Mouse (Mus musculus) embryonic facial prominence, embryonic 11.5 days (tissue): ENCODE results near the gene Spen. TPM values are rescaled to one million over a fixed set of nuclear protein-coding genes. Genes with fewer than 3 reads are reported as not detected.
"Not testable (repeated sequence)": the region's sequence is repeated elsewhere in the genome, so short reads cannot be mapped to it uniquely, and the experiment has no call there.

Source experiments
- ATAC-seq: fragments of 200-750 bp; cut with Nextera tagmentation; replicated peaks from 2 replicates; pipeline ENCODE4 v1.8.0; 2017; ENCODE audit warnings: low read depth; ENCODE audit not compliant: insufficient number of reproducible peaks, low FRiP score, low TSS enrichment
- DNase-seq: peaks from one replicate; pipeline ENCODE4 v3.0.0-alpha.2; 2015; ENCODE audit warnings: low spot score
- H3K27ac ChIP-seq: fragments of 300-500 bp; sonication (generic); replicated peaks from 2 replicates; pipeline ENCODE4 v1.5.1; 2014; ENCODE audit warnings: mild to moderate bottlenecking, low read depth, low read length, control low read depth
- H3K27me3 ChIP-seq: fragments of 300-500 bp; sonication (generic); 2 replicates; pipeline ENCODE4 v1.6.1; 2014; ENCODE audit warnings: mild to moderate bottlenecking, low read length, moderate library complexity, mixed read lengths; ENCODE audit not compliant: control insufficient read depth, insufficient read depth
- H3K36me3 ChIP-seq: fragments of 300-500 bp; sonication (generic); replicated peaks from 2 replicates; pipeline ENCODE4 v1.6.1; 2014; ENCODE audit warnings: low read depth, mild to moderate bottlenecking, low read length, moderate library complexity, mixed read lengths; ENCODE audit not compliant: control insufficient read depth, insufficient read depth
- H3K4me1 ChIP-seq: fragments of 300-500 bp; sonication (generic); 2 replicates; pipeline ENCODE4 v1.6.1; 2014; ENCODE audit warnings: low read length, mixed read lengths; ENCODE audit not compliant: control insufficient read depth, insufficient read depth
- H3K4me2 ChIP-seq: fragments of 300-500 bp; sonication (generic); 2 replicates; pipeline ENCODE4 v1.6.1; 2014; ENCODE audit warnings: low read depth, mild to moderate bottlenecking, control low read depth, low read length, moderate library complexity
- H3K4me3 ChIP-seq: fragments of 300-500 bp; sonication (generic); 2 replicates; pipeline ENCODE4 v1.5.1; 2014; ENCODE audit warnings: low read depth, low read length, control low read depth
- H3K9ac ChIP-seq: fragments of 300-500 bp; sonication (generic); replicated peaks from 2 replicates; pipeline ENCODE4 v1.6.1; 2014; ENCODE audit warnings: mild to moderate bottlenecking, control low read depth, low read length
- H3K9me3 ChIP-seq: fragments of 300-500 bp; sonication (generic); replicated peaks from 2 replicates; pipeline ENCODE4 v1.6.1; 2016; ENCODE audit warnings: mild to moderate bottlenecking, low read length, inconsistent platforms, mixed read lengths; ENCODE audit not compliant: control insufficient read depth
- WGBS: fragments of 180-500 bp; shearing (Covaris S2); extraction: QIAGEN DNeasy Blood & Tissue Kit; methylation state at CpG from one replicate; pipeline ENCODE4 v1.1.7; 2014; 5-methylcytosine and 5-hydroxymethylcytosine counted together
- polyA plus RNA-seq: library from polyadenylated mRNA; unstranded; fragments of >200 nt; fragmentation: Nextera tagmentation; extraction: Ambion mirVana; gene quantifications from 2 replicates; pipeline ENCODE4 v1.2.1, GENCODE M21; 2014

Gene Spen
- polyA plus RNA-seq, 1 experiment from 2014 or later: 11.0 TPM

DNA sequence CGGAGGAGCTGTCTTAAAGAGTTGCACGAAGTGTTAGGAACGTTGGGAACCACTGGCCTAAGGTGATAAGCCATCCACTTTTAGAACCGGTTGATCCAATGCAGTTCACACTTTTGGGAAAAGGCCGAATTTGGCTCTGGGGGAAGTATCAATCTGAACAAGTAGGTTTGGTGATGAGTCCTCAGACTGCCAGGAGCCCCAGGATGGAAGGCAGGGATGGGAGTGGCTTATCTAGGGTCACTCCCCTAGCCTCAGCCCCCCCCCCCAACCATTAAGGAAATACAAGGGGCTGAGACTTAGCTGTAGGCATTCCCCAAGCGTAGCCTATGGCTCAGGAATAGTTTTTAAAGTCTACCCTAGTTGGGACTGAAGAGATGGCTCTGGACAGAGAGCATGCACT lies 27.8 kb upstream of the Spen start:
- Histone ChIP-seq H3K36me3 (no peaks in the 10 kb centered on the region), H3K27ac (no peak overlapping the region), H3K9me3 (no peaks in the 10 kb centered on the region), H3K4me2 (no peak overlapping the region), H3K4me3 (no peak overlapping the region), H3K27me3 (no peaks in the 10 kb centered on the region), H3K9ac (no peak overlapping the region), H3K4me1 (no peaks in the 10 kb centered on the region)
- 89% methylated on average over 6 of the region's 6 CpGs for WGBS
- no peak for ATAC-seq
- no peak for DNase-seq

DNA sequence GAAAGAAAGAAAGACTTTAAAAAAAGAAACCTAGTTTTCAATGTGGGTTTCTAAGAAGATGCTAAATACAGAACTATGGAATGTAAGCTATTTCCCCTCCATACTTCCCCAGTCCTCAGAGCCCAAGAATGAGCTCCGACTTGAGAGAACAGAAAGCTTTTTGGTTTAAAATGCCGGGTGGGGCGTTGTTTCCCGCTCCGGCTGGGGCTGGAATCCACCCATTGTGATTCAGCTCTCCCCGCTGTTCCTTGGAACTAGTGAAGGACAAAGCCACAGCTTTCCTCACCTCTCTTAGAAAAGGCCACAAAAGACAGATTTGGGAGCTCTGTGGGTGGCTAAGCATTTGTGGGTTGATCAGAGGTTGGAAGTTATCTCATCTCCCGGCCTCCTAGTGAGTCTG lies 26.9 kb upstream of the Spen start:
- Histone ChIP-seq H3K27me3 (no peaks in the 10 kb centered on the region), H3K4me1 (no peaks in the 10 kb centered on the region), H3K9ac (no peak overlapping the region), H3K9me3 (no peaks in the 10 kb centered on the region), H3K4me2 (no peak overlapping the region), H3K4me3 (no peak overlapping the region), H3K36me3 (no peaks in the 10 kb centered on the region), H3K27ac (no peak overlapping the region)
- WGBS: 54% methylated on average over 7 of the region's 7 CpGs
- DNase-seq (peak; percentile 20), ATAC-seq (no peak)

DNA sequence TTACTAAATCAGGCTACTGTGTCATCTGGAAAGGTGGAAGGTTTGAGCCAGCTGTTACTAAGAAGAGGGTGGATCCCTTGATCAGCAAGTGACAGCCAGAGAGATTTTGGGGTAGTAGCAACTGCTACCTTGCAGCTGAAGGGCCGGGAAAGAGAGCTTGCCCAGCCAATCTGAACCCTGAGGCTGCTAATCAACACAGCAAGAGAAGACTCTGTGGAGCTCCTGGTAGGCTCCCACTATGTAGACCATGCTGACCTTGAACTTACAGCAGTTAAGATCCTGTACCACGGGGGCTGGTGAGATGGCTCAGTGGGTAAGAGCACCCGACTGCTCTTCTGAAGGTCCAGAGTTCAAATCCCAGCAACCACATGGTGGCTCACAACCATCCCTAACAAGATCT lies 26.3 kb upstream of the Spen start:
- no peak for ATAC-seq
- no peak overlapping the region for H3K9ac ChIP-seq
- H3K9me3 ChIP-seq: no peaks in the 10 kb centered on the region
- WGBS: 85% methylated on average over 3 of the region's 3 CpGs
- H3K36me3 ChIP-seq: no peaks in the 10 kb centered on the region
- H3K4me2 ChIP-seq: no peak overlapping the region
- H3K4me1 ChIP-seq: no peaks in the 10 kb centered on the region
- DNase-seq: no peak
- no peak overlapping the region for H3K4me3 ChIP-seq
- H3K27ac ChIP-seq: no peak overlapping the region
- no peaks in the 10 kb centered on the region for H3K27me3 ChIP-seq

DNA sequence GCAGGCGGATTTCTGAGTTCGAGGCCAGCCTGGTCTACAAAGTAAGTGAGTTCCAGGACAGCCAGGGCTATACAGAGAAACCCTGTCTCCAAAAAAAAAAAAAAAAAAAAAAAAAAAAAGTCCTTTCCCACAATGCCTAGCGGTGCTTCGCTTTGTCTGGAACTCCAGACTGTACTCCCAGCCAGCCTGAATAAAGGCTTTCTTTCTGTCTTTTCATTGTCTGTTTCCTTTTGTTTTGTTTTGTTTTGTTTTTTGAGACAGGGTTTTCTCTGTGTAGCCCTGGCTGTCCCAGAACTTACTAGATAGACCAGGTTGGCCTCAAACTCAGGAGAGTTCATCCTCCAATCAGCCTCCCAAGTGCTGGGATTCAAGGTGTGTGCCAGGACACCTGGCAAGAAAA lies 25.8 kb upstream of the Spen start:
- H3K4me2 ChIP-seq: no peak overlapping the region
- no peaks in the 10 kb centered on the region for H3K36me3 ChIP-seq
- no peaks in the 10 kb centered on the region for H3K9me3 ChIP-seq
- ATAC-seq (no peak), DNase-seq (no peak)
- no peak overlapping the region for H3K4me3 ChIP-seq
- H3K9ac ChIP-seq: no peak overlapping the region
- no peaks in the 10 kb centered on the region for H3K4me1 ChIP-seq
- WGBS: 91% methylated on average over 4 of the region's 4 CpGs
- no peak overlapping the region for H3K27ac ChIP-seq
- H3K27me3 ChIP-seq: no peaks in the 10 kb centered on the region

DNA sequence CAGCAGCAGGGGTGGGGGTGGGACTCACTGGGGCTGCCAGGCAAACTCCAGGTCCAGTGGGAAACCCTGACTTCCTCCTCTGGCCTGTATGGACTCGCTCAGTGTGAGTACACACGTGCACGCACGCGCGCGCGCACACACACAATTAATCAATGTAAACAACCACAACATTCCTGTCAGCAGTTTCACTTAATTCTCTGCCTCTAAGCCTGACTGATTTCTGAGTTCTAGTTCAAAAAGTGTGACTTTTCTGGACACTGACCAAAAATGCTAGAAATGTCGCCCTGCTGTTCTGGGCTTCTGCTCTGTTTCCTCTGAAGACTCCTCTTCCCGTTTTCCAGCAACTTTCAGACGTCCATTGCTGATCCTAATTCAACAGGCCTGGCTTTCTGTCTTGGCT lies 23.9 kb upstream of the Spen start:
- no peak overlapping the region for H3K9ac ChIP-seq
- ATAC-seq (no peak), DNase-seq (no peak)
- H3K4me3 ChIP-seq: no peak overlapping the region
- no peaks in the 10 kb centered on the region for H3K36me3 ChIP-seq
- no peaks in the 10 kb centered on the region for H3K4me1 ChIP-seq
- H3K9me3 ChIP-seq: no peaks in the 10 kb centered on the region
- no peak overlapping the region for H3K4me2 ChIP-seq
- 80% methylated on average over 11 of the region's 11 CpGs for WGBS
- no peaks in the 10 kb centered on the region for H3K27me3 ChIP-seq
- H3K27ac ChIP-seq: no peak overlapping the region

DNA sequence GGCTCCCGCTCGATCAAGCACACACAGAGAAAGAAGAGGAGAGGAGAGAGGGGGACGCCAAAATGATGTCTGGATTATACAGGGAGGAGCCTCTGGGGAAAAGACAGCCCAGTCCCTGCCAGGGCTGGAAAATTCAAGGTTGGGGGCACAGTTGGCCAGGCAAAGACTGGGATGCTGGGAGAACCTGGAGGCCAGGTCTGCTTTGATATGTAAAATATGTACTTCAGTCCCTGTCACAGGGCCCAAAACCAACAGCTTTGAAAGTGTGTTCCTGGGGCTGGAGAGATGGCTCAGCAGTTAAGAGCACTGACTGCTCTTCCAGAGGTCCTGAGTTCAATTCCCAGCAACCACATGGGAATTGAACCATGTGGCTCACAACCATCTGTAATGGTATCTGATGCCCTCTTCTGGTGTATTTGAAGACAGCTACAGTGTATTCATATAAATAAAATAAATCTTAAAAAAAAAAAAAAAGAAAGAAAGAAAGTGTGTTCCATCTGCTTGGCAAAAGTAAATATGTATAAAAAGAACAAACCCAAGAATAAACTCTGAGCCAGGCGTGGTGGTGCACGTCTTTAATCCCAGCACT lies 23.0 kb upstream of the Spen start:
- H3K9ac ChIP-seq, H3K27me3 ChIP-seq, H3K27ac ChIP-seq, H3K4me1 ChIP-seq, H3K4me3 ChIP-seq, H3K36me3 ChIP-seq, H3K9me3 ChIP-seq, ATAC-seq, H3K4me2 ChIP-seq, DNase-seq: not testable (repeated sequence)
- 78% methylated on average over 5 of the region's 5 CpGs for WGBS

DNA sequence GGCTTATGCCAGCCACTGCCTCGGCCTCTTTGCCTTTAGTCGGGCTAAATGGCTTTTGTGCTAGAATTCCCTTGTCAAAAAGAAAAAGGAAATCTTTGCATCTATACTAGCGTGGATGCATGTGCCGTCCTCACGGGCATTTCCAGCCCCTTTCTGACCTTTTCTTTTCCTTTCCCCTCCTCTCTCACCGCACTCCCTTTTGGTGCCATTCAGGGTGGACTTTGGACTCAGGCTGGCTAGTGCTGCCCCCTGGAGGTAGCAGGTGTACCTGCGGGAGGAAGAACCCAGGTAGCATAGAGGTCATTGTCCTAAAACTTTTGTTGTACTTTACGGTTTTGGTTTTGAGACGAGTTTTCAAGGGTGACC lies 21.5 kb upstream of the Spen start:
- 0 out of 2 replicates have a peak, but pooled peaks have one; percentile 36 for ATAC-seq
- no peaks in the 10 kb centered on the region for H3K4me1 ChIP-seq
- no peaks in the 10 kb centered on the region for H3K27me3 ChIP-seq
- DNase-seq: peak; percentile 90
- H3K4me2 ChIP-seq: peak overlapping the region; percentile 72
- no peaks in the 10 kb centered on the region for H3K9me3 ChIP-seq
- peak overlapping the region; percentile 38 for H3K4me3 ChIP-seq
- no peaks in the 10 kb centered on the region for H3K36me3 ChIP-seq
- 3% methylated on average over 9 of the region's 9 CpGs for WGBS
- H3K9ac ChIP-seq: peak overlapping the region; percentile 44
- peak overlapping the region; percentile 63 for H3K27ac ChIP-seq

DNA sequence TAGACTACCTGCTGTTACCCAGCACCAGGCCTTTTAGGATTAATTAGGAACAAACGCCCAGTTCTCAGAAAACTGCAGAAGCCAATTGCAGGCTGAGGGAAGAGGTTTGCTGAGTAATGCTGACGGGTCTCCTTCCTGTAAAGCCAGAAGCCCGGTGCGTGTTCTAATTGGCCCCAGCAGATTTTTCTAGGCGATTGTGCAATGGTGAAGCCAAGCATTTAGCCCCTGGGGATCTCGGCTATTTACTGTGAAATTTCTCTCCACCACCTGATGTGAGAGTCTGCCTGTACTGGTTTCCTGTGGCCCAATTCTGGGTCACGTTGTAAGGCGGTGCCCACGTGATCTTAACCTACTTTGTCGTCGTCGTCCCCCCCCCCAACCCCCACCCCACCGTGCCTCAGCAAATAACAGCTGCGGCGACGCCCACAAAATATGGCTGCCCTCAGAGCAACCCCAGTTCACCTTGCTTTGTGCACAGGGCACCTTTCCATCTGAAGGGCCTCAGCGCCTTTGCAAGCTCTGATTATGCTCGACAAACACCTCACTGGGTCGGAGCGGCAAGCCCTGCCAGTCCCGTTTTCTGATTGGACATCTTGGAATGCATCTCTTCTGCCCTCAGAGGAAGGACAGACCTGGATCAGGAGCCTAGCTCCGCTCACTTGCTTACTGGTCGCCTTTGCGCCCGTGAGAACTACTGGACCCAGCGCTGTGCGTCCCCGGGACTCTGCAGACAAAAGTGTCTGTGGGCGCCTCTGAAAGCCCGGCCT lies 20.9 kb upstream of the Spen start:
- under 1% methylated on average over 30 of the region's 30 CpGs for WGBS
- no peaks in the 10 kb centered on the region for H3K27me3 ChIP-seq
- peak; percentile 52 for ATAC-seq

More for the DNA sequence above, 20.9 kb upstream of the Spen start:
- Histone ChIP-seq H3K4me2 (peak overlapping the region; percentile 72), H3K36me3 (no peaks in the 10 kb centered on the region), H3K4me3 (peak overlapping the region; percentile 38), H3K27ac (peak overlapping the region; percentile 63), H3K4me1 (no peaks in the 10 kb centered on the region), H3K9ac (peak overlapping the region; percentile 44), H3K9me3 (no peaks in the 10 kb centered on the region)
- DNase-seq: peak; percentile 78
